ENCODE assay signal across 8 mouse cellular contexts in genomic region chr10:76729631-76730620, GRCm38 (mm10). TPM values are rescaled to one million over a fixed set of nuclear protein-coding genes. Genes with fewer than 3 reads are reported as not detected.
DNase-seq lines count a peak whose midpoint lies in the region; ATAC-seq and TF ChIP-seq lines count a peak whose summit lies in the region.

No protein-coding gene starts in this region.

- no peak overlapping the region for H3K9ac ChIP-seq in heart, embryonic 12.5 days

- TF ChIP-seq CTCF in embryonic fibroblast, embryonic 13.5 days (IDR thresholded peaks at IDR 0.05; ENCODE audit: borderline replicate concordance, insufficient read depth, low read length): no peak
- no peak for TF ChIP-seq CTCF in cerebellum, adult 2 months (IDR thresholded peaks at IDR 0.05; ENCODE audit: borderline replicate concordance, insufficient read depth, low read depth, low read length)

- no peak overlapping the region for H3K4me3 ChIP-seq in heart, embryonic 12.5 days
- H3K4me3 ChIP-seq in embryonic fibroblast, embryonic 13.5 days (ENCODE audit: insufficient read depth, low read length): no peak overlapping the region
- no peak overlapping the region for H3K4me3 ChIP-seq in cerebellum, adult 2 months (replicated peaks; ENCODE audit: insufficient read depth, low read depth, low read length)

- no peaks in the 10 kb centered on the region for H3K36me3 ChIP-seq in heart, embryonic 12.5 days

- no peaks in the 10 kb centered on the region for H3K9me3 ChIP-seq in heart, embryonic 12.5 days (replicated peaks)

- H3K4me1 ChIP-seq in heart, embryonic 12.5 days (replicated peaks): peaks cover 55% of the 10 kb centered on the region
- H3K4me1 ChIP-seq in embryonic fibroblast, embryonic 13.5 days (ENCODE audit: control insufficient read depth, insufficient read depth, low read length): peaks cover 33% of the 10 kb centered on the region
- H3K4me1 ChIP-seq in cerebellum, adult 2 months (ENCODE audit: control insufficient read depth, insufficient read depth, low read length): no peaks in the 10 kb centered on the region; the same call in 1 of the 2 replicates

- H3K4me2 ChIP-seq in heart, embryonic 12.5 days: no peak overlapping the region

- H3K27me3 ChIP-seq in heart, embryonic 12.5 days (replicated peaks): no peaks in the 10 kb centered on the region
- H3K27me3 ChIP-seq in cerebellum, adult 2 months (ENCODE audit: control insufficient read depth, insufficient read depth, low read length): no peaks in the 10 kb centered on the region

- TF ChIP-seq POLR2A in embryonic fibroblast, embryonic 13.5 days (IDR thresholded peaks at IDR 0.05; ENCODE audit: low read depth, low read length): no peak; the same call in 1 of the 2 replicates
- TF ChIP-seq POLR2A in cerebellum, adult 2 months (IDR thresholded peaks at IDR 0.05; ENCODE audit: borderline replicate concordance, insufficient read depth, low read length): no peak

- H3K27ac ChIP-seq in heart, embryonic 12.5 days (ENCODE audit: poor library complexity, severe bottlenecking): no peak overlapping the region
- peak overlapping the region; percentile 76 for H3K27ac ChIP-seq in embryonic fibroblast, embryonic 13.5 days (ENCODE audit: insufficient read depth, low read length)
- no peak overlapping the region for H3K27ac ChIP-seq in cerebellum, adult 2 months (ENCODE audit: insufficient read depth, low read length)

- DNase-seq in heart, adult 18-20 months: peak; percentile 64 to 76
- peak; percentile 72 for DNase-seq in layer of hippocampus, adult 11-12 months (ENCODE audit: low spot score)
- peak; percentile 25 to 36 for DNase-seq in lung, postnatal 4 days
- DNase-seq in adrenal gland, adult 8-10 months: no peak
- DNase-seq in adrenal gland, adult 18-20 months (ENCODE audit: low spot score in 2 of 2): no peak
- no peak for DNase-seq in cerebellum, adult 2 months

- 73% methylated on average over 19 of the region's 19 CpGs for WGBS in heart, embryonic 12.5 days
- WGBS in cerebellum, adult 2 months: 65% methylated on average over 19 of the region's 19 CpGs

- no peak for ATAC-seq in heart, embryonic 12.5 days (ENCODE audit: insufficient number of reproducible peaks, low FRiP score)

RNA-seq across cellular contexts. Expression of gene Col6a1, which starts 4.0 kb away (rescaled TPM):
- total RNA-seq in heart, adult 18-20 months (2021): 10 to 100 TPM; 35.5 to 35.8 TPM
- 35.9 and 37.1 TPM in 2 replicates for polyA plus RNA-seq in heart, embryonic 12.5 days (2016; fragmentation: Nextera tagmentation; extraction: Ambion mirVana)
- 768 and 923 TPM in 2 replicates for polyA plus RNA-seq in embryonic fibroblast, embryonic 13.5 days (2011; ENCODE audit: insufficient read length, low read depth, missing spikeins)
- 100 to 1,000 TPM; 163 to 254 (median 213) TPM for total RNA-seq in adrenal gland, adult 8-10 months (2022)
- 100 to 1,000 TPM; 125 to 158 TPM for total RNA-seq in adrenal gland, adult 18-20 months (2021)
- 13.0 and 13.2 TPM in 2 replicates for polyA plus RNA-seq in cerebellum, adult 2 months (2012; rRNA removed)

Comparison
In these comparisons a context has a peak if more than half of its experiments do, and no peak if none do; other contexts are left out.
1. DNase-seq: peak in heart, adult 18-20 months (2 of 2), layer of hippocampus, adult 11-12 months (single experiment) and lung, postnatal 4 days (2 of 2); none in adrenal gland, adult 8-10 months (single experiment), adrenal gland, adult 18-20 months (0 of 2) and cerebellum, adult 2 months (0 of 2).